Mouse (Mus musculus): ENCODE data around the gene Spred2. TPM values are rescaled to one million over a fixed set of nuclear protein-coding genes. Genes with fewer than 3 reads are reported as not detected.

Gene Spred2
- polyA plus RNA-seq, 1 experiment from 2014 or later: 5.0 TPM

DNA sequence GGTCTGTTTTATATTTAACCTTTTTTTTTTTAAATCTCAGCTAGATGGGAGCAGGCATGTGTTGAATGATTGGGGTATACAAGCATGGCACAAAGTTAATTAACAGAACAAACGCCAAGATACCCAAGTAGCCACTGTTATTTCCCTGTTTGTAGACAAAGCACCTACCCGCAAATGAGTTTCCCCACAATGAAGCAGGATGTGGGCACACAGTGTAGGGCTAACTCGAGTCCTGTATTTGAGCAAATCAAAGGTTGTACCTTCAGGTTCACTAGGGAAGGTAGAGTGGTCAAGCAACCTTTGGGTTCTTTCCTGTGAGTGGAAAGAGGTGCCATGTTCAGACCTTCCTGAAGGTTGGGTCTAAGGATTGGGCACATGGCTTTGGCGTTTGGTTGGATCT is 41.5 kb downstream of the Spred2 start:
- Histone ChIP-seq H3K27me3 (ENCODE audit: control insufficient read depth, insufficient read depth, low read length) (no peaks in the 10 kb centered on the region), H3K4me3 (replicated peaks; ENCODE audit: low read length) (no peak overlapping the region), H3K9me3 (replicated peaks; ENCODE audit: control insufficient read depth, low read length) (no peaks in the 10 kb centered on the region), H3K9ac (ENCODE audit: low read length) (no peak overlapping the region), H3K27ac (ENCODE audit: low read length) (peak overlapping the region; percentile 84), H3K4me2 (ENCODE audit: low read depth, low read length) (no peak overlapping the region), H3K4me1 (ENCODE audit: control insufficient read depth, insufficient read depth, low read length) (peaks cover 60% of the 10 kb centered on the region), H3K36me3 (ENCODE audit: control insufficient read depth, insufficient read depth, low read length) (peaks cover 2% of the 10 kb centered on the region; the same call in 1 of the 2 replicates)
- 74% methylated on average over 4 of the region's 4 CpGs for WGBS
- no peak for ATAC-seq (ENCODE audit: insufficient read depth, low FRiP score)

DNA sequence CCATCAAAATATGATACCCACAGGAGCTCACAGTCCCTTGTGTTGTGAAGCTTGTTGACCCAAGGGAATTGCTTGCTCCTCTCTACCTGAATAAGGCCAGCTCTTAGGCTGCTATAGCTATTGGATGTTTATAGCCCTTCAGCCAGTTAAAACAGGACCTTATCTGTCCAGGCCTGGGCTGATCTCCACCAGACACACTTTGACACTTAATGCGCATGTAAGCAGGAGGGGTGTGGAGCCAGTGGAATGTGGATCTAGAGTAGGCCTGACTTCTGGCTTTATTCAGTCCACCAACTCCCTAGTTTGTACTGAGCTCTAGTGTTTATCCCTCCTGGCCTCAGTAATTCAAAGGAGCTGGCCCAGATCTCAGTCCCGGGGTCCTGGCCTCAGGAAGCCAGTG is 42.1 kb downstream of the Spred2 start:
- no peak overlapping the region for H3K4me3 ChIP-seq (replicated peaks; ENCODE audit: low read length)
- peaks cover 60% of the 10 kb centered on the region for H3K4me1 ChIP-seq (ENCODE audit: control insufficient read depth, insufficient read depth, low read length)
- no peak overlapping the region for H3K9ac ChIP-seq (ENCODE audit: low read length)
- H3K9me3 ChIP-seq (replicated peaks; ENCODE audit: control insufficient read depth, low read length): no peaks in the 10 kb centered on the region
- H3K36me3 ChIP-seq (ENCODE audit: control insufficient read depth, insufficient read depth, low read length): peaks cover 2% of the 10 kb centered on the region; the same call in 1 of the 2 replicates
- H3K27ac ChIP-seq (ENCODE audit: low read length): peak overlapping the region; percentile 32; the same call in 1 of the 2 replicates
- WGBS: 32% methylated on average over 2 of the region's 2 CpGs
- no peak for ATAC-seq (ENCODE audit: insufficient read depth, low FRiP score)
- no peaks in the 10 kb centered on the region for H3K27me3 ChIP-seq (ENCODE audit: control insufficient read depth, insufficient read depth, low read length)
- H3K4me2 ChIP-seq (ENCODE audit: low read depth, low read length): no peak overlapping the region

DNA sequence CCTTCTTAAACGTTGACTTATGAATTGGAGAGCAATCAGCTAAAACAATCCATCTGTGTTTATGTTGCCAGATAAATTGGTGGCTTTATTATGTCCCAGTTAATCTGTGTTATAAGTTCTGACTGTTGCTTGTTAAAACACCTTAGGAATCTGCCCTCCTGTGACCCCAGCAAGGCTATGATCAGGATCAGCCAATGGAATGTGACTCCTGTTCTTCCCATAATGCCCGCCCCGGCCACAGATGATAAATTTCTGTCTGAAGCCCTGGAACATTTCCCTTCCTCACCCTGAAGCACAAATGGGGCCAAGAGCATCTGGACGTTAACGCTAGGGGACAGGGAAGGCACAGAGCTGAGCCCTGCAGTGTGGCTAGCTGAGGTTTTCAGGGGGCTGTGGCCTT is 45.4 kb downstream of the Spred2 start:
- H3K4me1 ChIP-seq (ENCODE audit: control insufficient read depth, insufficient read depth, low read length): peaks cover 49% of the 10 kb centered on the region
- peaks cover 2% of the 10 kb centered on the region; the same call in 1 of the 2 replicates for H3K36me3 ChIP-seq (ENCODE audit: control insufficient read depth, insufficient read depth, low read length)
- peak overlapping the region; percentile 54 for H3K27ac ChIP-seq (ENCODE audit: low read length)
- H3K4me3 ChIP-seq (replicated peaks; ENCODE audit: low read length): no peak overlapping the region
- H3K9me3 ChIP-seq (replicated peaks; ENCODE audit: control insufficient read depth, low read length): no peaks in the 10 kb centered on the region
- no peaks in the 10 kb centered on the region for H3K27me3 ChIP-seq (ENCODE audit: control insufficient read depth, insufficient read depth, low read length)
- no peak for ATAC-seq (ENCODE audit: insufficient read depth, low FRiP score)
- WGBS: 20% methylated on average over 5 of the region's 5 CpGs
- 0 out of 2 replicates have a peak overlapping the region, but pooled peaks have one; percentile 11 for H3K9ac ChIP-seq (ENCODE audit: low read length)
- H3K4me2 ChIP-seq (ENCODE audit: low read depth, low read length): no peak overlapping the region

DNA sequence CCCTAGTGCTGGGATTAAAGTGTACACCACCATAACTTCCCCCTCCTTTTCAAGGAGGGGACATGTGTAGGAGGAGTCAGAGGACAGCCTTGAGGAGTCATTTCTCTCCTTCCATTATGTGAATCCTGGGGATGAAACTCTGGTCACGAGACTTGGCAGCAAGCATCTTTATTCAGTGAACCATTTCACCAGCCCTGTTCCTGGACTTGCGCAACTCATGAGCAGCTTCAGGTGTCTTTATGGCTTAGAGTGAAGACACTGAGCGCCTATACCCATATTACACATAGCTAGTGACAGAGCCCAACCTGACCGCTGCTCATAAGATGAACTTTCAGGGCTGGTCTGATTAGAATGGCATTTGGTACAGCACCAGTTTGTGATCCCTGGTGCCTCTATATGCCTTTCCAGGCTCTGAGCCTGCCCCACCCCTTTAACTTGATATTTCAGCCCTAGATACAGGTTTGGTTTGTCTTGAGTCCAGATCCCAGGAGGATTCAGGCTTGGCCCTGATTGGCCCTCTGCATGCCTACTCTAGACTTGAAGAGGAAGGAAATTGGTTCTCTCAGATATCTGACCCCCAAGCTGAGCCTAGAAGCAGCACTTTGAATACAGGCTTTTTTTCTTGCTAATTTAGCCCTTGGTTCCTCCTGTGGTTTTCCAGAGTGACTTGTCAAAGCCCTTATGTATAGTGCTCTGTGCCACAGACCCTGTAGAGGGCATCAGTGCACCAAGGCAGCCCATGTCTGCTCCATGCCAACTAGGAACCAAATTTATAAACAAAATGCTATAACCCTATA is 48.0 kb downstream of the Spred2 start:
- Histone ChIP-seq H3K4me2 (ENCODE audit: low read depth, low read length) (no peak overlapping the region), H3K36me3 (ENCODE audit: control insufficient read depth, insufficient read depth, low read length) (peaks cover 2% of the 10 kb centered on the region; the same call in 1 of the 2 replicates), H3K4me1 (ENCODE audit: control insufficient read depth, insufficient read depth, low read length) (peaks cover 30% of the 10 kb centered on the region), H3K27me3 (ENCODE audit: control insufficient read depth, insufficient read depth, low read length) (no peaks in the 10 kb centered on the region), H3K9ac (ENCODE audit: low read length) (no peak overlapping the region), H3K4me3 (replicated peaks; ENCODE audit: low read length) (no peak overlapping the region), H3K27ac (ENCODE audit: low read length) (peak overlapping the region; percentile 25; the same call in 1 of the 2 replicates), H3K9me3 (replicated peaks; ENCODE audit: control insufficient read depth, low read length) (no peaks in the 10 kb centered on the region)
- WGBS: 90% methylated on average over 4 of the region's 4 CpGs
- ATAC-seq (ENCODE audit: insufficient read depth, low FRiP score): peak; percentile 38; the same call in 1 of the 2 replicates

DNA sequence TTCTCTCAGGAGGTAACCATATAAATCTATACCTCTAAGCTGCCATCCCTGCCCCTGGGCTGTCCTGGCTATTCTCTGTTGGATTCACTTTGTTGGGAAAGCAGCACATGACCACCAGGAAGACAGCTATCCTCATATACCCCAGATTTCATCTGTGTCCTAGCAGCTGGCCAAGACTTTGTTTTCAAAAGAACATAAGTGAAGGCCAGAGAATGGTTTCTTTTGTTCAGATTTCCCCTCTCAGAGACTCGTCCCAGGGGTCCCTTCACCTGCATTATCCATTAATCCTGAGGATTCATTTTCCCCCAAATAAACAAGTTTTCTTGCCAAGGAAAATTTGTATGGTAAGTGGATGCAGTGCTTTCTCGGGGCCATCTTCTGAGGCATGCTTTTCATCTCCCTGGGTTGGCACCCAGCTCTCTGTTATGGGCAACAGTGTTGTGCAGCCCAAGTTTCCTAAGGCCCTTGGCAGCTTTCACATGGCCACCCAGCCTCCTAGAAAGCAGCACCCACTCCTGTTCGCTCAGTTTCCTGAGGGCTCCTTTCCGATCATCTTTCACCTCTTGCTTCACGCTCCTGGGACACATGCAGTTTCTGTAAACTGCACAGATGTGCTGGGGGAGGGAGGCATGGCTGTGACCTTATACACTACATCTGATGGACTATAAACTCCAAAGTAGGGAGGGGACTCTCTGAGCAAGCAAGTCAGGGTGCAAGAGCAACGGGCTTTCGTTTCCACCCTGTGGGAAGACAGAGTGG is 49.0 kb downstream of the Spred2 start:
- Histone ChIP-seq H3K9me3 (replicated peaks; ENCODE audit: control insufficient read depth, low read length) (no peaks in the 10 kb centered on the region), H3K4me2 (ENCODE audit: low read depth, low read length) (no peak overlapping the region), H3K4me1 (ENCODE audit: control insufficient read depth, insufficient read depth, low read length) (peaks cover 30% of the 10 kb centered on the region), H3K27me3 (ENCODE audit: control insufficient read depth, insufficient read depth, low read length) (no peaks in the 10 kb centered on the region), H3K9ac (ENCODE audit: low read length) (no peak overlapping the region), H3K27ac (ENCODE audit: low read length) (no peak overlapping the region), H3K36me3 (ENCODE audit: control insufficient read depth, insufficient read depth, low read length) (peaks cover 2% of the 10 kb centered on the region; the same call in 1 of the 2 replicates), H3K4me3 (replicated peaks; ENCODE audit: low read length) (no peak overlapping the region)
- no peak for ATAC-seq (ENCODE audit: insufficient read depth, low FRiP score)
- WGBS: 57% methylated on average over 7 of the region's 7 CpGs

DNA sequence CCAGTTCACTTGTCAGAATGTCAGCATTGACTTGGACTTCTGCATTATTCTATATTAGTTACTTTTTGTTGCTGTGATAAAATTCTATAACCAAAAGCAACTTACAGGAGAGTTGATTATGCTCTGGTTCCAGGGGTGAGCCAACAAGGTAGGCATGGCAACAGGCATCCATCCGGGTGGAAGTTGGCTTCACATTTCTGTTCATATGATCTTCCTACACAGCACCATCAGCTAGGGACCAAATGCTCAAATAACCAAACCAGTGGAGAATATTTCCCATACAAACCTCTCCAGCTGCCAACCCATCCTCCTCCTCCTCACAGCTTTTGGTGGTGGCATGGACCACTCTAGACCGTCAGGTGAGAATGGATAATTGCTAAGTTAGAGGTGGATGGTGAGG is 51.9 kb downstream of the Spred2 start:
- Histone ChIP-seq H3K4me3 (replicated peaks; ENCODE audit: low read length) (no peak overlapping the region), H3K36me3 (ENCODE audit: control insufficient read depth, insufficient read depth, low read length) (no peaks in the 10 kb centered on the region), H3K9me3 (replicated peaks; ENCODE audit: control insufficient read depth, low read length) (no peaks in the 10 kb centered on the region), H3K4me2 (ENCODE audit: low read depth, low read length) (no peak overlapping the region), H3K27me3 (ENCODE audit: control insufficient read depth, insufficient read depth, low read length) (no peaks in the 10 kb centered on the region), H3K27ac (ENCODE audit: low read length) (no peak overlapping the region), H3K9ac (ENCODE audit: low read length) (no peak overlapping the region), H3K4me1 (ENCODE audit: control insufficient read depth, insufficient read depth, low read length) (peaks cover 38% of the 10 kb centered on the region)
- no peak for ATAC-seq (ENCODE audit: insufficient read depth, low FRiP score)
- WGBS: 92% methylated on average over 2 of the region's 2 CpGs

DNA sequence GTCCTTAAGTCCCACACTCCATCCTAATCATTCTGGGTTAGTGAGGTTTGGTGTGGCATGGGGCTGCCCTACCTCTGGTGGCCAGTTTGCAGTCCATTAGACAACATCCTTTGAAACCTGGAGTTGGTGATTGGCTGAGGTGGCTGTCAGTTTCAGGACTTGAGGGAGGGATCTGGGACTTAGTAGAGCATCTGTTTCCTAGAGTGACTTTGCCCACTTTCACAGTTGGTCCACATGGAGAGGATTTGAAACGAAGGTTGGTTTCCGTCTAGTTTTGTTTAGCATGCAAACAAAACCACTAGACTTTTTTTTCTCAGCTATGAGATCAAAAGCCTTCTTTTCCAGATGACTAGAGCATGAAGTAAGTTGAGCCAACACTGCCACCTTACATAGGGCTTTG is 53.5 kb downstream of the Spred2 start:
- Histone ChIP-seq H3K27me3 (ENCODE audit: control insufficient read depth, insufficient read depth, low read length) (no peaks in the 10 kb centered on the region), H3K36me3 (ENCODE audit: control insufficient read depth, insufficient read depth, low read length) (no peaks in the 10 kb centered on the region), H3K4me2 (ENCODE audit: low read depth, low read length) (no peak overlapping the region), H3K9ac (ENCODE audit: low read length) (no peak overlapping the region), H3K27ac (ENCODE audit: low read length) (no peak overlapping the region; the same call in 1 of the 2 replicates), H3K9me3 (replicated peaks; ENCODE audit: control insufficient read depth, low read length) (no peaks in the 10 kb centered on the region), H3K4me3 (replicated peaks; ENCODE audit: low read length) (no peak overlapping the region), H3K4me1 (ENCODE audit: control insufficient read depth, insufficient read depth, low read length) (peaks cover 41% of the 10 kb centered on the region)
- no peak for ATAC-seq (ENCODE audit: insufficient read depth, low FRiP score)
- WGBS: 55% methylated on average over 2 of the region's 2 CpGs

DNA sequence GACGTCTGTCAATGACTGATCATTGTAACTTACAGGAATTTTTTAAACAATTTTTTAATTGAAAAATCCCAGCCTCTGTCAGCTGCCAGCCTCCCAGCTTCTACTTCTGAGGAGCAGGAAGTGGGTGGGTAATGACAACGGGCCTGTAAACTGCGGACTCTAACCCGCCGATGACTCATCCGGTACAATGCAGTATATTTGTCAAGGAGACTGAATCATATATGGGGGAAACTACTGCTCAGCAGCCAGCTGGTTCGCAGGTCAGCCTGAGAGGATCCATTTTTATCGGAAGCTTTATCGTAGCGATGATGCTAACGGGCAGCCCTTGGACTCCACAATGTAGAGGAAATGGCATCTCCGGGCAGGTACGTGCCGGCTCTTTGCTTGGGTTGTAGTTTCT is 55.2 kb downstream of the Spred2 start:
- peak; percentile 86 for ATAC-seq (ENCODE audit: insufficient read depth, low FRiP score)
- H3K4me1 ChIP-seq (ENCODE audit: control insufficient read depth, insufficient read depth, low read length): peaks cover 39% of the 10 kb centered on the region
- peak overlapping the region; percentile 39 for H3K4me2 ChIP-seq (ENCODE audit: low read depth, low read length)
- 17% methylated on average over 14 of the region's 14 CpGs for WGBS
- no peaks in the 10 kb centered on the region for H3K9me3 ChIP-seq (replicated peaks; ENCODE audit: control insufficient read depth, low read length)
- H3K27me3 ChIP-seq (ENCODE audit: control insufficient read depth, insufficient read depth, low read length): no peaks in the 10 kb centered on the region
- no peaks in the 10 kb centered on the region; the same call in 1 of the 2 replicates for H3K36me3 ChIP-seq (ENCODE audit: control insufficient read depth, insufficient read depth, low read length)
- peak overlapping the region; percentile 19; the same call in 1 of the 2 replicates for H3K4me3 ChIP-seq (replicated peaks; ENCODE audit: low read length)
- H3K9ac ChIP-seq (ENCODE audit: low read length): no peak overlapping the region
- peak overlapping the region; percentile 83 for H3K27ac ChIP-seq (ENCODE audit: low read length)

DNA sequence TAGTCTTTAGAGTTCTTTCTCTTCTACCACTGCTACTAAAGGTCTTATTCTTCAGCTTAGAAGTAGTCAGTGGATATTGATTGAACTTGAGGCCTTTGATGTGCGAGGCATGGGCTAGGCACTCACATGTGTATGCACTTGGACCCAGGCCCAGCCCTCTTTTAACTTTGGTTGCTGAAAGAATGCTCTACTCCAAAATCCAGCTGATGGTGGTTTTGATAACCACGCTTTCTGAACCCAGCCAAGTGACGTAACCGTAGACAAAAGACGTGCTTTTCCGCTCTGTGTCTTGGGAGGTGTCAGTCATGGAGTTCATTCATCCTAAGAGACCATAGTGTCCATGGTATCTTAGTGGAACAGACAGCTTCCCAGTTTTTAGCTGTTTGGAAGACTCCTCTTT is 57.9 kb downstream of the Spred2 start:
- no peak for ATAC-seq (ENCODE audit: insufficient read depth, low FRiP score)
- Histone ChIP-seq H3K27me3 (ENCODE audit: control insufficient read depth, insufficient read depth, low read length) (no peaks in the 10 kb centered on the region), H3K4me1 (ENCODE audit: control insufficient read depth, insufficient read depth, low read length) (peaks cover 60% of the 10 kb centered on the region), H3K4me3 (replicated peaks; ENCODE audit: low read length) (no peak overlapping the region), H3K9ac (ENCODE audit: low read length) (no peak overlapping the region), H3K4me2 (ENCODE audit: low read depth, low read length) (no peak overlapping the region), H3K9me3 (replicated peaks; ENCODE audit: control insufficient read depth, low read length) (no peaks in the 10 kb centered on the region), H3K36me3 (ENCODE audit: control insufficient read depth, insufficient read depth, low read length) (no peaks in the 10 kb centered on the region; the same call in 1 of the 2 replicates), H3K27ac (ENCODE audit: low read length) (peak overlapping the region; percentile 15; the same call in 1 of the 2 replicates)
- WGBS: 58% methylated on average over 6 of the region's 6 CpGs

All from stomach, embryonic 16.5 days (tissue).